Mouse (Mus musculus) ES-Bruce4 (cell line): ENCODE data around the gene Ctsc. TPM values are rescaled to one million over a fixed set of nuclear protein-coding genes. Genes with fewer than 3 reads are reported as not detected.

Experiments used
- H3K27ac ChIP-seq: 2 replicates; pipeline ENCODE4 v1.5.1; 2012; ENCODE audit warnings: low read length, inconsistent platforms; ENCODE audit not compliant: insufficient read depth
- H3K27me3 ChIP-seq: 2 replicates; pipeline ENCODE4 v1.6.1; 2012; ENCODE audit warnings: mild to moderate bottlenecking, low read length, inconsistent platforms; ENCODE audit not compliant: control insufficient read depth, poor library complexity, insufficient read depth, severe bottlenecking
- H3K36me3 ChIP-seq: 2 replicates; pipeline ENCODE4 v1.6.1; 2012; ENCODE audit warnings: inconsistent platforms, mild to moderate bottlenecking, low read length, moderate library complexity; ENCODE audit not compliant: control insufficient read depth, poor library complexity, insufficient read depth, severe bottlenecking
- H3K4me1 ChIP-seq: one replicate; pipeline ENCODE4 v1.8.1; 2011; ENCODE audit warnings: low read length; ENCODE audit not compliant: control insufficient read depth, insufficient read depth
- H3K4me3 ChIP-seq: 2 replicates; pipeline ENCODE4 v1.5.1; 2011; ENCODE audit warnings: low read depth, mild to moderate bottlenecking, low read length
- H3K9ac ChIP-seq: 2 replicates; pipeline ENCODE4 v1.6.1; 2012; ENCODE audit warnings: low read depth, mild to moderate bottlenecking, inconsistent platforms; ENCODE audit not compliant: poor library complexity, severe bottlenecking
- H3K9me3 ChIP-seq: replicated peaks from 2 replicates; pipeline ENCODE4 v1.6.1; 2012; ENCODE audit warnings: mild to moderate bottlenecking, low read length, inconsistent platforms; ENCODE audit not compliant: control insufficient read depth, poor library complexity, insufficient read depth, severe bottlenecking
- CTCF ChIP-seq: IDR thresholded peaks from one replicate; pipeline ENCODE4 v1.8.1; 2011; ENCODE audit warnings: low read depth, low read length
- EP300 ChIP-seq: IDR thresholded peaks from 2 replicates; pipeline ENCODE4 v1.6.1; 2011; ENCODE audit warnings: low read depth, low read length; ENCODE audit not compliant: insufficient read depth
- POLR2A ChIP-seq: IDR thresholded peaks from one replicate; pipeline ENCODE4 v1.8.1; 2011; ENCODE audit warnings: low read length; ENCODE audit not compliant: insufficient read depth
- polyA plus RNA-seq: library from polyadenylated mRNA; stranded (reverse); fragments of >200 nt; gene quantifications from 2 replicates; pipeline ENCODE4 v1.2.4, GENCODE M21; 2011; ENCODE audit warnings: low read depth; ENCODE audit not compliant: missing spikeins, insufficient read depth, insufficient read length

The Ctsc gene
- polyA plus RNA-seq, 1 experiment, result 31.1 TPM

DNA sequence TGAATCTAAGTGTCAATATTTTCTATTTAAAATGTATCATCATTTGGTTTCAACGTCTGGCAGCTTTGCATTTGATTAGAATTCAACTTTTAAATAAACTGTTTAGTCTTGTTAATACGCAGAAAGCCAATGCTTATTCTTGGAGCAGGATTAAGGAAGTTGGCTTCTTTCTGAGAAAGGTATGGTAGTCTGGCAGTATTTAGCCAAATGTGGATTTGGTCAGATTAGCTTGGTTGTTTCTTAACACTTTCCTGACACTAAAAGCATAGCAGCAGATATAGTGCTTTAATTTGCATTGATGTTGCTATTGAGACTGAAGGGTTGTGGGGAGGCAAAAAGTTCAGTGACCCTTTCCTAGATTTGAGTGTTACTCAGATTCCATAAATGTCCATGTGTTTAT lies 14.2 kb downstream of the Ctsc start:
- no peaks in the 10 kb centered on the region for H3K27me3 ChIP-seq
- no peaks in the 10 kb centered on the region for H3K4me1 ChIP-seq
- H3K27ac ChIP-seq, result no peak overlapping the region
- H3K36me3 ChIP-seq, result no peaks in the 10 kb centered on the region
- H3K9me3 ChIP-seq, result no peaks in the 10 kb centered on the region
- H3K4me3 ChIP-seq, result no peak overlapping the region
- no peak overlapping the region for H3K9ac ChIP-seq
- TF ChIP-seq CTCF (no peak), POLR2A (no peak), EP300 (no peak)

GRCm38 (mm10) chr7:88293907-88294306 lies 16.0 kb downstream of the Ctsc start:
- H3K9ac ChIP-seq, result no peak overlapping the region
- TF ChIP-seq EP300 (no peak), CTCF (no peak), POLR2A (no peak)
- H3K9me3 ChIP-seq, result no peaks in the 10 kb centered on the region
- H3K4me1 ChIP-seq, result no peaks in the 10 kb centered on the region
- H3K36me3 ChIP-seq, result no peaks in the 10 kb centered on the region
- no peak overlapping the region for H3K4me3 ChIP-seq
- H3K27me3 ChIP-seq, result no peaks in the 10 kb centered on the region
- no peak overlapping the region for H3K27ac ChIP-seq

GRCm38 (mm10) chr7:88295989-88296388 lies 18.1 kb downstream of the Ctsc start:
- no peak for TF ChIP-seq CTCF
- no peak for TF ChIP-seq POLR2A
- TF ChIP-seq EP300, result no peak
- H3K27ac ChIP-seq, result no peak overlapping the region
- H3K4me3 ChIP-seq, result no peak overlapping the region
- H3K27me3 ChIP-seq, result no peaks in the 10 kb centered on the region
- no peaks in the 10 kb centered on the region; the same call in 1 of the 2 replicates for H3K36me3 ChIP-seq
- no peaks in the 10 kb centered on the region for H3K9me3 ChIP-seq
- no peak overlapping the region for H3K9ac ChIP-seq
- no peaks in the 10 kb centered on the region for H3K4me1 ChIP-seq

DNA sequence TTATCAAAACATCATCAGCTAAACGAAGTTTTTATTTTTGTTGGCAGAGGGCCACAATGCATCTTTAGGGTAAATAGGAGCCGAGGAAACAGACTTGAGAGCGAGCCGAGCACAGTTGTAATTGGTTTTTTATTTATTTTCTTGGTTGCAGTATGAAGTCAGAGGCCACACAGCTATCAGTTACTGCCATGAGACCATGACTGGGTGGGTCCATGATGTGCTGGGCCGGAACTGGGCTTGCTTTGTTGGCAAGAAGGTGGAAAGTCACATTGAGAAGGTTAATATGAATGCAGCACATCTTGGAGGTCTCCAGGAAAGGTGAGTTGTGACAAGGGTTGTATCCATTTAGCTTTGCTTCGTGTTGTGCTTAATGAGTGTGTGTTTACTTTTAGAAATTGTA lies 19.0 kb downstream of the Ctsc start:
- Histone ChIP-seq H3K27me3 (no peaks in the 10 kb centered on the region), H3K9ac (no peak overlapping the region), H3K9me3 (no peaks in the 10 kb centered on the region), H3K36me3 (no peaks in the 10 kb centered on the region; the same call in 1 of the 2 replicates), H3K4me3 (no peak overlapping the region), H3K27ac (no peak overlapping the region), H3K4me1 (no peaks in the 10 kb centered on the region)
- TF ChIP-seq CTCF (no peak), POLR2A (no peak), EP300 (no peak)

DNA sequence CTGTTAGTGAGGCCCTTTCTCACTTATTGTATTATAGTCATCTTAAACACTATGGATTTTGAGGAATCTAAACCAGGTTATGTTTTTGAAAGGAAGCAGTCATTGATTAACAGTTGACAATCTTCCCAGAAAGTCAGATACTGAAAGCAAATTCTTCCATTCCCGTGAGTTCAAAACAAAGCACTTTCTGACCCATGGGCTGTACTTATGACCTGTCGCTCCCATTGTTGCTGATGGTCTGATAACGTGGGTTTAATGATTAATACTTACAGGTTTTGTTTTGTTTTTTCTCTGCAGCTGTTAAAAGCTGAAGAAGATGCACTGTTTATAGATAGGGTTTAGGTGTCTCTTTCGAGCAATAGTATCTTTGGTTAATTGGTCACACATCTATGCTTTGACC lies 27.9 kb downstream of the Ctsc start:
- H3K4me1 ChIP-seq, result no peaks in the 10 kb centered on the region
- H3K27ac ChIP-seq, result no peak overlapping the region
- no peaks in the 10 kb centered on the region for H3K36me3 ChIP-seq
- no peaks in the 10 kb centered on the region for H3K27me3 ChIP-seq
- H3K9me3 ChIP-seq, result no peaks in the 10 kb centered on the region
- H3K9ac ChIP-seq, result no peak overlapping the region
- TF ChIP-seq POLR2A (no peak), CTCF (no peak), EP300 (no peak)
- H3K4me3 ChIP-seq, result no peak overlapping the region

- H3K36me3 ChIP-seq, result no peaks in the 10 kb centered on the region
- no peak overlapping the region for H3K27ac ChIP-seq
- no peaks in the 10 kb centered on the region for H3K4me1 ChIP-seq
- no peak for TF ChIP-seq CTCF
- no peak for TF ChIP-seq POLR2A
- TF ChIP-seq EP300, result no peak
- H3K9me3 ChIP-seq, result no peaks in the 10 kb centered on the region
- no peak overlapping the region for H3K4me3 ChIP-seq
- H3K27me3 ChIP-seq, result no peaks in the 10 kb centered on the region
- H3K9ac ChIP-seq, result no peak overlapping the region
Observed at GRCm38 (mm10) chr7:88306725-88307124, 28.8 kb downstream of the Ctsc start.
